Mouse (Mus musculus): ENCODE results near the gene Shb. TPM values are rescaled to one million over a fixed set of nuclear protein-coding genes. Genes with fewer than 3 reads are reported as not detected.

Shb gene
- polyA plus RNA-seq, 1 experiment from 2014 or later: 3.9 TPM

- H3K4me1 ChIP-seq: peaks cover 14% of the 10 kb centered on the region
- no peak overlapping the region for H3K9ac ChIP-seq
- 35% methylated on average over 15 of the region's 15 CpGs for WGBS
- 0 out of 2 replicates have a peak, but pooled peaks have one; percentile 24 for ATAC-seq (ENCODE audit: low FRiP score, low read depth)
- 0 out of 2 replicates have a peak, but pooled peaks cover 3% of the 10 kb centered on the region for H3K27me3 ChIP-seq
- H3K27ac ChIP-seq: no peak overlapping the region
- no peak overlapping the region for H3K4me2 ChIP-seq (replicated peaks)
- H3K9me3 ChIP-seq: 0 out of 2 replicates have a peak, but pooled peaks cover 3% of the 10 kb centered on the region
- no peaks in the 10 kb centered on the region for H3K36me3 ChIP-seq
- H3K4me3 ChIP-seq: no peak overlapping the region
Measured at GRCm38 (mm10) chr4:45540151-45540933, 8.1 kb upstream of the Shb start.

GRCm38 (mm10) chr4:45539187-45539586 lies 6.9 kb upstream of the Shb start:
- Histone ChIP-seq H3K36me3 (no peaks in the 10 kb centered on the region), H3K4me1 (peaks cover 14% of the 10 kb centered on the region), H3K4me2 (replicated peaks) (no peak overlapping the region), H3K9me3 (0 out of 2 replicates have a peak, but pooled peaks cover 3% of the 10 kb centered on the region), H3K27ac (no peak overlapping the region), H3K27me3 (peaks cover 7% of the 10 kb centered on the region; the same call in 1 of the 2 replicates), H3K4me3 (no peak overlapping the region), H3K9ac (no peak overlapping the region)
- no peak for ATAC-seq (ENCODE audit: low FRiP score, low read depth)

- Histone ChIP-seq H3K4me3 (no peak overlapping the region), H3K4me1 (peaks cover 50% of the 10 kb centered on the region), H3K36me3 (no peaks in the 10 kb centered on the region), H3K27ac (no peak overlapping the region), H3K4me2 (replicated peaks) (no peak overlapping the region), H3K27me3 (peaks cover 9% of the 10 kb centered on the region; the same call in 1 of the 2 replicates), H3K9me3 (0 out of 2 replicates have a peak, but pooled peaks cover 3% of the 10 kb centered on the region), H3K9ac (no peak overlapping the region)
- ATAC-seq (ENCODE audit: low FRiP score, low read depth): no peak
- WGBS: 48% methylated on average over 1 of the region's 1 CpGs
Measured at GRCm38 (mm10) chr4:45533436-45533940, 1.2 kb upstream of the Shb start.

GRCm38 (mm10) chr4:45530662-45531542 lies 1.4 kb downstream of the Shb start:
- Histone ChIP-seq H3K36me3 (no peaks in the 10 kb centered on the region), H3K27ac (peak overlapping the region; percentile 88), H3K4me2 (replicated peaks) (peak overlapping the region; percentile 95), H3K27me3 (peaks cover 9% of the 10 kb centered on the region; the same call in 1 of the 2 replicates), H3K4me3 (peak overlapping the region; percentile 76), H3K4me1 (peaks cover 72% of the 10 kb centered on the region), H3K9ac (peak overlapping the region; percentile 87), H3K9me3 (no peaks in the 10 kb centered on the region)
- under 1% methylated on average over 68 of the region's 68 CpGs for WGBS
- peak; percentile 85 for ATAC-seq (ENCODE audit: low FRiP score, low read depth)

- Histone ChIP-seq H3K36me3 (no peaks in the 10 kb centered on the region), H3K9ac (peak overlapping the region; percentile 87), H3K27me3 (peaks cover 9% of the 10 kb centered on the region; the same call in 1 of the 2 replicates), H3K27ac (peak overlapping the region; percentile 84), H3K4me3 (peak overlapping the region; percentile 76), H3K9me3 (no peaks in the 10 kb centered on the region), H3K4me2 (replicated peaks) (peak overlapping the region; percentile 95), H3K4me1 (peaks cover 71% of the 10 kb centered on the region)
- ATAC-seq (ENCODE audit: low FRiP score, low read depth): 0 out of 2 replicates have a peak, but pooled peaks have one; percentile 0
- under 1% methylated on average over 84 of the region's 89 CpGs for WGBS
Measured at GRCm38 (mm10) chr4:45529986-45530597, 2.2 kb downstream of the Shb start.

- under 1% methylated on average over 61 of the region's 71 CpGs for WGBS
- peak overlapping the region; percentile 87 for H3K9ac ChIP-seq
- no peaks in the 10 kb centered on the region for H3K9me3 ChIP-seq
- peak overlapping the region; percentile 76 for H3K4me3 ChIP-seq
- H3K27me3 ChIP-seq: peaks cover 8% of the 10 kb centered on the region; the same call in 1 of the 2 replicates
- peaks cover 71% of the 10 kb centered on the region for H3K4me1 ChIP-seq
- H3K27ac ChIP-seq: no peak overlapping the region
- peak overlapping the region; percentile 95 for H3K4me2 ChIP-seq (replicated peaks)
- no peaks in the 10 kb centered on the region for H3K36me3 ChIP-seq
- no peak for ATAC-seq (ENCODE audit: low FRiP score, low read depth)
Measured at GRCm38 (mm10) chr4:45529201-45529985, 2.9 kb downstream of the Shb start.

- peak overlapping the region; percentile 87 for H3K9ac ChIP-seq
Measured at GRCm38 (mm10) chr4:45528355-45529198, 3.7 kb downstream of the Shb start.

GRCm38 (mm10) chr4:45527562-45528354 lies 4.5 kb downstream of the Shb start:
- Histone ChIP-seq H3K4me3 (peak overlapping the region; percentile 76), H3K9ac (peak overlapping the region; percentile 87), H3K9me3 (no peaks in the 10 kb centered on the region), H3K4me2 (replicated peaks) (peak overlapping the region; percentile 95), H3K27ac (no peak overlapping the region), H3K4me1 (peaks cover 58% of the 10 kb centered on the region), H3K27me3 (no peaks in the 10 kb centered on the region), H3K36me3 (peaks cover 3% of the 10 kb centered on the region; the same call in 1 of the 2 replicates)
- ATAC-seq (ENCODE audit: low FRiP score, low read depth): no peak
- 76% methylated on average over 2 of the region's 2 CpGs for WGBS

More at GRCm38 (mm10) chr4:45528355-45529198, 3.7 kb downstream of the Shb start:
- ATAC-seq (ENCODE audit: low FRiP score, low read depth): no peak
- H3K4me1 ChIP-seq: peaks cover 66% of the 10 kb centered on the region
- no peak overlapping the region for H3K27ac ChIP-seq
- H3K27me3 ChIP-seq: 0 out of 2 replicates have a peak, but pooled peaks cover under 1% of the 10 kb centered on the region
- WGBS: 2% methylated on average over 21 of the region's 21 CpGs
- H3K4me2 ChIP-seq (replicated peaks): peak overlapping the region; percentile 95
- H3K9me3 ChIP-seq: no peaks in the 10 kb centered on the region
- H3K4me3 ChIP-seq: peak overlapping the region; percentile 76
- H3K36me3 ChIP-seq: peaks cover 3% of the 10 kb centered on the region; the same call in 1 of the 2 replicates

GRCm38 (mm10) chr4:45526846-45527561 lies 5.3 kb downstream of the Shb start:
- peak overlapping the region; percentile 76; the same call in 1 of the 2 replicates for H3K4me3 ChIP-seq
- H3K4me2 ChIP-seq (replicated peaks): peak overlapping the region; percentile 95
- H3K4me1 ChIP-seq: peaks cover 57% of the 10 kb centered on the region
- no peak overlapping the region for H3K27ac ChIP-seq
- no peaks in the 10 kb centered on the region for H3K9me3 ChIP-seq
- H3K9ac ChIP-seq: no peak overlapping the region
- H3K27me3 ChIP-seq: no peaks in the 10 kb centered on the region
- peaks cover 3% of the 10 kb centered on the region; the same call in 1 of the 2 replicates for H3K36me3 ChIP-seq
- WGBS: 88% methylated on average over 2 of the region's 2 CpGs
- no peak for ATAC-seq (ENCODE audit: low FRiP score, low read depth)

Measured in limb, embryonic 13.5 days (tissue).